Mouse (Mus musculus): ENCODE results near the gene Chek2.
A peak's percentile ranks its signal among the peaks of the same experiment; 100 is the strongest.
"Not testable (repeated sequence)": the region's sequence is repeated elsewhere in the genome, so short reads cannot be mapped to it uniquely, and the experiment has no call there.

Chek2 gene

GRCm38 (mm10) chr5:110839678-110840365 is at the start of gene Chek2, which contains the start of gene Hscb:
Chek2 (plus strand) TSS chr5:110839979.
Hscb (minus strand) TSS chr5:110839777.
- DNase-seq (ENCODE audit: low spot score in 2 of 2): peak; percentile 99

GRCm38 (mm10) chr5:110794363-110794762 is 45.4 kb upstream of the Chek2 start:
- no peak for DNase-seq (ENCODE audit: low spot score in 2 of 2)

- DNase-seq (ENCODE audit: low spot score in 2 of 2): no peak
Measured at GRCm38 (mm10) chr5:110797696-110798095, 42.1 kb upstream of the Chek2 start.

- DNase-seq (ENCODE audit: low spot score in 2 of 2): peak in 1 of 2 experiments; percentile 19
Measured at GRCm38 (mm10) chr5:110801036-110801624, 38.6 kb upstream of the Chek2 start.

- DNase-seq (ENCODE audit: low spot score in 2 of 2): peak in 1 of 2 experiments; percentile 29
Measured at GRCm38 (mm10) chr5:110802186-110802585, 37.6 kb upstream of the Chek2 start.

- no peak for DNase-seq (ENCODE audit: low spot score in 2 of 2)
Measured at GRCm38 (mm10) chr5:110802809-110803208, 37.0 kb upstream of the Chek2 start.

- DNase-seq (ENCODE audit: low spot score in 2 of 2): peak in 1 of 2 experiments; percentile 21
Measured at GRCm38 (mm10) chr5:110804012-110804743, 35.6 kb upstream of the Chek2 start.

- DNase-seq (ENCODE audit: low spot score in 2 of 2): no peak
Measured at GRCm38 (mm10) chr5:110806154-110806553, 33.6 kb upstream of the Chek2 start.

GRCm38 (mm10) chr5:110806676-110807075 is 33.1 kb upstream of the Chek2 start:
- no peak for DNase-seq (ENCODE audit: low spot score in 2 of 2)

- no peak for DNase-seq (ENCODE audit: low spot score in 2 of 2)
Measured at GRCm38 (mm10) chr5:110807453-110807852, 32.3 kb upstream of the Chek2 start.

- peak; percentile 87 to 90 for DNase-seq (ENCODE audit: low spot score in 2 of 2)
Measured at GRCm38 (mm10) chr5:110808061-110808631, 31.6 kb upstream of the Chek2 start.

- peak in 1 of 2 experiments; percentile 42 for DNase-seq (ENCODE audit: low spot score in 2 of 2)
Measured at GRCm38 (mm10) chr5:110808821-110809666, 30.7 kb upstream of the Chek2 start.

- DNase-seq (ENCODE audit: low spot score in 2 of 2): peak; percentile 100
Measured at GRCm38 (mm10) chr5:110809667-110810325, 30.0 kb upstream of the Chek2 start, which contains the start of gene Ulk1. Ulk1 (minus strand) TSS chr5:110810097.

GRCm38 (mm10) chr5:110824421-110824820 is 15.4 kb upstream of the Chek2 start:
- no peak for DNase-seq (ENCODE audit: low spot score in 2 of 2)

GRCm38 (mm10) chr5:110826781-110827495 is 12.8 kb upstream of the Chek2 start:
- no peak for DNase-seq (ENCODE audit: low spot score in 2 of 2)

- DNase-seq (ENCODE audit: low spot score in 2 of 2): no peak
Measured at GRCm38 (mm10) chr5:110827576-110827975, 12.2 kb upstream of the Chek2 start.

GRCm38 (mm10) chr5:110831036-110831720 is 8.6 kb upstream of the Chek2 start:
- DNase-seq (ENCODE audit: low spot score in 2 of 2): no peak

- peak; percentile 50 to 73 for DNase-seq (ENCODE audit: low spot score in 2 of 2)
Measured at GRCm38 (mm10) chr5:110835959-110836358, 3.8 kb upstream of the Chek2 start.

GRCm38 (mm10) chr5:110838016-110838415 is 1.8 kb upstream of the Chek2 start:
- DNase-seq (ENCODE audit: low spot score in 2 of 2): not testable (repeated sequence)
